Mouse (Mus musculus): Measurements from ENCODE around the gene Nek5. TPM values are rescaled to one million over a fixed set of nuclear protein-coding genes. Genes with fewer than 3 reads are reported as not detected.

Nek5 gene
- total RNA-seq (2023): not detected in 4 replicates

GRCm38 (mm10) chr8:22124220-22125152 lies at the start of gene Nek5:
Nek5 (minus strand) TSS chr8:22125053.

GRCm38 (mm10) chr8:22166080-22166603 lies 41.3 kb upstream of the Nek5 start, which contains the start of gene Nek3:
Nek3 (minus strand) TSS chr8:22166435.

GRCm38 (mm10) chr8:22060446-22060889 lies 64.4 kb downstream of the Nek5 start, which contains the start of gene Alg11:
Alg11 (plus strand) TSS chr8:22060721.

GRCm38 (mm10) chr8:22059821-22060445 lies 64.9 kb downstream of the Nek5 start, which contains the start of gene Atp7b:
Atp7b (minus strand) TSS chr8:22060305.

Other genes starting within 250 kb of the Nek5 start
- not detected in 4 replicates for gene Defb9, start 239.6 kb downstream of the Nek5 start, total RNA-seq (2023)
- not detected in 4 replicates for gene Defb11, start 218.6 kb downstream of the Nek5 start, total RNA-seq (2023)
- gene Defb15, start 192.3 kb downstream of the Nek5 start, total RNA-seq (2023): not detected in 4 replicates
- not detected in 4 replicates for gene Defb35, start 186.7 kb downstream of the Nek5 start, total RNA-seq (2023)
- not detected in 4 replicates for gene Defb13, start 178.3 kb downstream of the Nek5 start, total RNA-seq (2023)
- gene Fam90a1a, start 166.3 kb downstream of the Nek5 start, total RNA-seq (2023): not detected in 4 replicates
- gene Ccdc70, start 155.3 kb downstream of the Nek5 start, total RNA-seq (2023): not detected in 4 replicates
- gene Atp7b, start 64.7 kb downstream of the Nek5 start, total RNA-seq (2023): 0.46 to 0.50 TPM (median 0.48 TPM) in 4 replicates
- gene Alg11, start 64.3 kb downstream of the Nek5 start, total RNA-seq (2023): 12.7 to 21.1 TPM (median 17.0 TPM) in 4 replicates
- 4.6 to 5.9 TPM (median 5.5 TPM) in 4 replicates for gene Nek3, start 41.4 kb upstream of the Nek5 start, total RNA-seq (2023)
- gene Ckap2, start 60.8 kb upstream of the Nek5 start, total RNA-seq (2023): 1.5 to 2.0 TPM (median 1.7 TPM) in 4 replicates
- gene Vps36, start 67.8 kb upstream of the Nek5 start, total RNA-seq (2023): 24.2 to 30.4 TPM (median 25.3 TPM) in 4 replicates
- gene Thsd1, start 102.3 kb upstream of the Nek5 start, total RNA-seq (2023): 0.17 to 0.34 TPM (median 0.18 TPM) in 4 replicates
- not detected in 4 replicates for gene Tpte, start 158.4 kb upstream of the Nek5 start, total RNA-seq (2023)

Data from B cell, adult 62 days (primary cell).